Mouse (Mus musculus) gastrocnemius, adult 8-10 months (tissue): Measurements from ENCODE around the gene Sart1. TPM values are rescaled to one million over a fixed set of nuclear protein-coding genes. Genes with fewer than 3 reads are reported as not detected.

ENCODE experiments used
- total RNA-seq, 4 experiments: library from RNA; stranded (reverse); gene quantifications; 2 replicates each; pipeline ENCODE4 v1.2.4; 2022

The Sart1 gene
- total RNA-seq, 4 experiments from 2014 or later = 40.2 to 52.1 (median 45.3) TPM

Other genes starting within 250 kb of the Sart1 start
- gene Pacs1, start 115.6 kb downstream of the Sart1 start, total RNA-seq = 1 to 10 TPM; 4.5 to 6.6 (median 5.4) TPM
- 10 to 100 TPM; 59.7 to 74.1 (median 62.9) TPM for gene Sf3b2, start 93.2 kb downstream of the Sart1 start, total RNA-seq
- under 1 TPM in 1 of 4 experiments, not detected in 3; 0.17 TPM for gene Gal3st3, start 90.4 kb downstream of the Sart1 start, total RNA-seq
- not detected for gene Catsper1, start 53.0 kb downstream of the Sart1 start, total RNA-seq
- gene Cst6, start 39.1 kb downstream of the Sart1 start, total RNA-seq = 10 to 100 TPM; 44.0 to 55.9 (median 44.9) TPM
- 10 to 100 TPM; 16.3 to 18.8 (median 17.9) TPM for gene Eif1ad, start 22.0 kb downstream of the Sart1 start, total RNA-seq
- gene Banf1, start 21.5 kb downstream of the Sart1 start, total RNA-seq = 100 to 1,000 TPM; 122 to 146 (median 135) TPM
- gene Tsga10ip, start 13.8 kb upstream of the Sart1 start, total RNA-seq = 1 to 10 TPM in 3 of 4 experiments, under 1 TPM in 1; 0.96 to 2.4 (median 2.0) TPM
- 100 to 1,000 TPM; 727 to 752 (median 743) TPM for gene Drap1, start 36.3 kb upstream of the Sart1 start, total RNA-seq
- gene AI837181, start 36.4 kb upstream of the Sart1 start, total RNA-seq = 10 to 100 TPM; 33.7 to 38.3 (median 35.8) TPM
- not detected for gene Fosl1, start 58.8 kb upstream of the Sart1 start, total RNA-seq
- gene Ccdc85b, start 69.2 kb upstream of the Sart1 start, total RNA-seq = 1 to 10 TPM; 5.5 to 8.1 (median 6.3) TPM
- 10 to 100 TPM; 29.2 to 35.1 (median 32.8) TPM for gene Fibp, start 71.9 kb upstream of the Sart1 start, total RNA-seq
- not detected for gene Ctsw, start 79.8 kb upstream of the Sart1 start, total RNA-seq
- gene Efemp2, start 85.3 kb upstream of the Sart1 start, total RNA-seq = 1 to 10 TPM; 3.2 to 6.1 (median 3.8) TPM
- 10 to 100 TPM; 18.5 to 22.8 (median 21.2) TPM for gene Mus81, start 99.7 kb upstream of the Sart1 start, total RNA-seq
- 10 to 100 TPM; 44.8 to 57.2 (median 51.2) TPM for gene Cfl1, start 101.8 kb upstream of the Sart1 start, total RNA-seq
- under 1 TPM in 3 of 4 experiments, not detected in 1; 0.31 to 0.67 (median 0.47) TPM for gene 1700020D05Rik, start 115.1 kb upstream of the Sart1 start, total RNA-seq
- gene Snx32, start 121.8 kb upstream of the Sart1 start, total RNA-seq = 1 to 10 TPM; 5.3 to 6.4 (median 5.9) TPM
- not detected for gene Ovol1, start 171.9 kb upstream of the Sart1 start, total RNA-seq
- 1 to 10 TPM; 2.0 to 2.6 (median 2.5) TPM for gene Ap5b1, start 179.3 kb upstream of the Sart1 start, total RNA-seq
- 10 to 100 TPM; 40.5 to 63.8 (median 50.9) TPM for gene Rnaseh2c, start 213.2 kb upstream of the Sart1 start, total RNA-seq
- gene Kat5, start 221.5 kb upstream of the Sart1 start, total RNA-seq = 10 to 100 TPM; 17.2 to 23.9 (median 21.6) TPM
- 10 to 100 TPM; 13.8 to 20.5 (median 15.0) TPM for gene Rela, start 248.8 kb upstream of the Sart1 start, total RNA-seq